Mouse (Mus musculus) olfactory bulb, adult 2 months (tissue): ENCODE data around the gene Lrrc8b. TPM values are rescaled to one million over a fixed set of nuclear protein-coding genes. Genes with fewer than 3 reads are reported as not detected.

ENCODE experiments used
- H3K27ac ChIP-seq: fragments of 200-500 bp; 2 replicates; pipeline ENCODE4 v1.5.1; 2012; ENCODE audit warnings: low read depth, low read length; ENCODE audit not compliant: insufficient read depth
- H3K4me1 ChIP-seq: fragments of 200-500 bp; 2 replicates; pipeline ENCODE4 v1.6.1; 2012; ENCODE audit warnings: low read length; ENCODE audit not compliant: control insufficient read depth, insufficient read depth
- H3K4me3 ChIP-seq: fragments of 200-500 bp; 2 replicates; pipeline ENCODE4 v1.5.1; 2012; ENCODE audit warnings: mild to moderate bottlenecking, low read depth, low read length, moderate library complexity; ENCODE audit not compliant: insufficient read depth
- CTCF ChIP-seq: fragments of 200-500 bp; IDR thresholded peaks from 2 replicates; pipeline ENCODE4 v1.5.1; 2012; ENCODE audit warnings: low read depth, mild to moderate bottlenecking, low read length, moderate library complexity; ENCODE audit not compliant: insufficient read depth
- POLR2A ChIP-seq: fragments of 200-500 bp; IDR thresholded peaks from 2 replicates; pipeline ENCODE4 v1.6.1; 2012; ENCODE audit warnings: mild to moderate bottlenecking, low read depth, low read length, moderate library complexity; ENCODE audit not compliant: insufficient read depth
- WGBS: fragments of 180-500 bp; shearing (Covaris S2); methylation state at CpG from one replicate; pipeline ENCODE4 v1.1.7; 2018; 5-methylcytosine and 5-hydroxymethylcytosine counted together
- polyA plus RNA-seq: library from polyadenylated mRNA; stranded (reverse); fragments of >200 nt; gene quantifications from 2 replicates; pipeline ENCODE4 v1.2.4, GENCODE M21; 2012; ENCODE audit warnings: low replicate concordance; ENCODE audit not compliant: missing spikeins, insufficient read depth, insufficient read length

The Lrrc8b gene
- polyA plus RNA-seq, 1 experiment, result not detected

DNA sequence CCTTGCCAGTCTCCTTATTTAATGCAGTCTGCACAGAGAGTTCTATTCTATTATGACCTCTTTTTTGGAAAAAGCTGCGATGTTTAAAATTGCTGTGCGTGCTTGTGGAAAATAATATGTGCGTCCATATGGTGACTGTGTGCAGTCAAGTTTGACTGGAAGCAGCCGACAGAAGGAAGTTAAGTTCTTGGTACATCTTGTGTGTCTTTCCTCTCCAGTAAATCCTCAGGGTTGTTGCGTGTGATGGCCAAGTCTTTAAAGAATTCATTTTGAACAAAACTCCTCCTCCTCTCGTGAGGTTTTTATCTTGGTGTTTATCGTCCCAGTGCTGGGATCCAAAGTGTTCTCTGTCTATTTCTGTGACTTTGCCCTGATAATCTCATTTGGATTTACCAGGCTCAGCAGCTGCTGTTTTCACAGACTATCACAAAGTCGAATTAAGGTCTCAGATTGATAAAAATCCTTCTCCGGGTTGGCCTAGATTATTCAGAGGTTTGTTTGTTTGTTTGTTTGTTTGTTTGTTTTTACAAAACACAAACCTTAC is 25.5 kb downstream of the Lrrc8b start:
- 78% methylated on average over 9 of the region's 9 CpGs for WGBS
- Histone ChIP-seq H3K4me3 (no peak overlapping the region), H3K27ac (no peak overlapping the region)

DNA sequence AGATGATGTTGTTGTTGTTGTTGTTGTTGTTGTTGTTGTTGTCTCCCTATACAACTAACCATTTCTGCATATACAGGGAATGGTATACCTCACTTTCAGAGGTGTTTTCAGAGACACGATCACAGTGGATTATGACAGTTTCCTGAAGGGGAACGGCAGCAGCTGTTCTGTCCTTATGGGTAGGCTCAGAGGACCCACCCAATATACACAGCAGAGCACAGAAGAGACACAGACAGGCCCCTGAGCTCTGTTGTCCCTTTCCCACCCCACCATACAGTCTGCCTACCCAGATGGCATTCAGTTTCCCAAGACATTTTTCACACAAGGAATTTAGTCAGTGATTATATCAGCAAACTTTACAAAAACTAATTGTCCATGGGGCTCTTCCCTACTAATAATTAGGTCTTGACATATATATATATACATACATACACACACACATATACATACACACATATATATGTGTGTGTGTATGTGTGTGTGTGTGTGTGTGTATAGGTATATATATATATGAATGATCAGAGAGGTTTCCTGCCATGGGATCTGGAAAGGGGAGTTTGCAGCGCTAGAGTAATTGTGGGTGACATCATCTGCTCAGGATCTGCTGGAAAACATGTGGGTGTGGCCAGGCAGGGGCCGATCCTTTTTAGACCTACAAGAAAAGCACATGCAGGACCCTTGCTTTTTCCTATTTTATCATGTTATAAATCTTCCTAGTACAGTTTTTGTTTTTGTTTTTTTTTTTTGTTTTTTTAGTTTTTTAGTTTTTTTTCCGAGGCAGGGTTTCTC is 26.8 kb downstream of the Lrrc8b start:
- Histone ChIP-seq H3K27ac (no peak overlapping the region), H3K4me3 (no peak overlapping the region), H3K4me1 (no peaks in the 10 kb centered on the region)
- no peak for TF ChIP-seq POLR2A
- no peak for TF ChIP-seq CTCF
- 74% methylated on average over 5 of the region's 5 CpGs for WGBS

More for the DNA sequence above, 25.5 kb downstream of the Lrrc8b start:
- TF ChIP-seq CTCF (no peak), POLR2A (no peak)
- no peaks in the 10 kb centered on the region for H3K4me1 ChIP-seq

- Histone ChIP-seq H3K27ac (no peak overlapping the region), H3K4me1 (no peaks in the 10 kb centered on the region), H3K4me3 (no peak overlapping the region)
- TF ChIP-seq CTCF, result no peak
- no peak for TF ChIP-seq POLR2A
- 83% methylated on average over 11 of the region's 11 CpGs for WGBS
These were observed 27.7 kb downstream of the Lrrc8b start for GRCm38 (mm10) chr5:105443057-105443815.

DNA sequence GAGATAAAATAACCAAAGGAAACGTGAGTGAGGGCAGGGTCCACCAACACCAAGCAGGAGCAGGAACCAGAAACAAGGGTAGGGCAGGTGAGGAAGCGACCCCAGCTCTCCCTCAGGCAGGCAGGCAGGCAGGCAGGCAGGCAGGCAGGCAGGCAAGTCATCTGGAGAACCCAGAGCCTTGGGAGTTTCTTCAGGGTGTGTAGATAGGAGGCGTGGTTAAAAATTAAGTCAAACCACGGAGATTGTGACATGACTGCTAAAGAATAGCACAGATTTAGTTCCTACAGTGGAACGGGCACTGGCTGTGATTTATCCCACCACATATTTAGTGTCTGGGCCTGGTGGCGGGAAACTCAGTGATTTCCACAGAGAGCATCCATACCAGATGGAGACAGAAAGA is 30.1 kb downstream of the Lrrc8b start:
- Histone ChIP-seq H3K27ac (no peak overlapping the region), H3K4me1 (no peaks in the 10 kb centered on the region), H3K4me3 (no peak overlapping the region)
- TF ChIP-seq CTCF (no peak), POLR2A (no peak)
- WGBS, result 57% methylated on average over 6 of the region's 6 CpGs

GRCm38 (mm10) chr5:105454105-105454504 is 38.5 kb downstream of the Lrrc8b start:
- no peak for TF ChIP-seq CTCF
- no peak for TF ChIP-seq POLR2A
- H3K4me1 ChIP-seq, result 0 out of 2 replicates have a peak, but pooled peaks cover 2% of the 10 kb centered on the region
- no peak overlapping the region for H3K27ac ChIP-seq
- 29% methylated on average over 1 of the region's 1 CpGs for WGBS
- H3K4me3 ChIP-seq, result no peak overlapping the region

DNA sequence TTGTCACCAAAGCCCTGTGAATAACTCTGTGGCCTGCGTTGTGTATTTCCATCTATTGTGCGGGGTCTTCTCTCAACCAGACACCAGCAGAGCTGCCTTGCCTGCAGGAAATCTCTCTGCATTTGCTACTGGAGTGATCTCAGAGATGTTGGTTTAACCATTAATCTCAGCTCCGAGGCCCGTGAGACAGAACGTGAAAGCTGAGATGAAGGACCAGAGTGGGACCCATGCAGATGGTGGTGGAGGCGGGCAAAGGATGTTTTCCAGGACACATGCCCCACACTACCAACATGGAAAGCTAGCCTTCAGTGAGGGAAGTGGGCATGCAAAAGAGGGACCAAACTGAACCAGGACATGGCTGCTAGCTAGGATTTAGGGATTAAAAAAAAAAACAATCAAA is 43.5 kb downstream of the Lrrc8b start:
- H3K27ac ChIP-seq, result no peak overlapping the region
- no peak overlapping the region for H3K4me3 ChIP-seq
- 85% methylated on average over 6 of the region's 6 CpGs for WGBS
- TF ChIP-seq CTCF, result no peak
- TF ChIP-seq POLR2A, result no peak
- H3K4me1 ChIP-seq, result no peaks in the 10 kb centered on the region

- TF ChIP-seq CTCF (no peak), POLR2A (no peak)
- Histone ChIP-seq H3K27ac (no peak overlapping the region), H3K4me1 (no peaks in the 10 kb centered on the region; the same call in 1 of the 2 replicates), H3K4me3 (no peak overlapping the region)
- 87% methylated on average over 5 of the region's 5 CpGs for WGBS
These were observed 45.0 kb downstream of the Lrrc8b start for GRCm38 (mm10) chr5:105460551-105460950.

- 100% methylated on average over 1 of the region's 1 CpGs for WGBS
- H3K27ac ChIP-seq, result no peak overlapping the region
- TF ChIP-seq POLR2A (no peak), CTCF (no peak)
- H3K4me3 ChIP-seq, result no peak overlapping the region
- H3K4me1 ChIP-seq, result no peaks in the 10 kb centered on the region; the same call in 1 of the 2 replicates
These were observed 45.5 kb downstream of the Lrrc8b start for GRCm38 (mm10) chr5:105461076-105461475.

DNA sequence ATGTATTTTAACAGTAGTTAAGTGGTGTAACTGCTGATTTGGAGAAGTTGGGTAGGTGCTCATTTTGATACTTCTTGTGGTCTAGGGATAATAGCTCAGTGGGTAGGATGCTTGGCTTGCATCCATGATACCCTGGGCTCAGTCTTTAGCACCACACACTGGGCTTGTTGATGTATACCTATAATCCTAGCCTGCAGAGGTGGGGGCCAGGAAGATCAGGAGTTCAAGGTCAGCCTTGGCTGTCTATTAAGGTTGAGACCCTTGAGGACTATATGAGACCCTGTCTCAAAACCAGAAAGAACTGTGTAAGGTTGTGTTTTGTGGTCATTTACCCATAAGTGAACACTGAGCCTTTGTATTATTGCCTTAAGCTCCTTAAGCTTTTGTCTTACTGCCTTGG is 49.1 kb downstream of the Lrrc8b start:
- TF ChIP-seq POLR2A (no peak), CTCF (no peak)
- Histone ChIP-seq H3K4me1 (peaks cover 2% of the 10 kb centered on the region; the same call in 1 of the 2 replicates), H3K27ac (no peak overlapping the region), H3K4me3 (no peak overlapping the region)
